Mouse (Mus musculus) regulatory T cell (primary cell): ENCODE measurements around the gene Gm3752.
"Not testable (repeated sequence)": the region's sequence is repeated elsewhere in the genome, so short reads cannot be mapped to it uniquely, and the experiment has no call there.

Source experiments
- in situ Hi-C: fragments of 300-600 bp; cut with MboI, MseI; formaldehyde crosslinking; loops from one replicate; pipeline ENCODE4 v1.15.1; 2025; ENCODE audit warnings: high pct_unique_total_duplicates

Gene Gm3752

DNA sequence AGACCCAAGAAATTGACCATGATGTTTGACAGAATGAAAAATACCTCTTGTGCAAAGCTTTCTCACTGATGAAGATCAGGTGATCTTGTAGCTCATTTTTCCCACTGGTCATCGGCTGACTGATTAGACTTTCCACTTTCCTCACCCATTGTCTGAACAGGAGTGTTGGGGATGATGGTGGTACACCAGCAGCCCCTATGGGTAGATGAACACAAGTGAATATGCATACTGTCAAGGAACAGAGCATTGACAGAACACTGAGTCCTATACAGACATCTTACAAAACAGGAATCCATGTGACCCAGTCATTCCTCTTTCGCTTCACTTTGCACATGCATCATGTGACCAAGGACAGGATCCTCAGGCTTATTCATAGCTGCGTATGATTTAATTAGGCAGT, at the start of gene Gm3752:
Gene Gm3752 (minus strand): TSS at position 101 of the 400 bp plus-strand sequence.
- in situ Hi-C loops, result loop anchor here (25.0 kb wide), 1 partner anchor 1196 kb away; the partner anchor contains the start of gene Gm3411

- in situ Hi-C loops, result loop anchor here (25.0 kb wide), 1 partner anchor 1201 kb away; the partner anchor contains the start of gene Gm3411
Measured at GRCm38 (mm10) chr14:7488731-7489130, 5.2 kb upstream of the Gm3752 start.

GRCm38 (mm10) chr14:7450817-7451216, 32.7 kb downstream of the Gm3752 start, which contains the start of gene Gm3755:
Gene Gm3755, minus strand, starts transcription at chr14:7450917.
- in situ Hi-C loops, result loop anchor here (25.0 kb wide), 1 partner anchor 1064 kb away; the partner anchor contains the start of gene Gm16440

- in situ Hi-C loops, result not testable (repeated sequence)
Measured at GRCm38 (mm10) chr14:7422496-7422895, 61.1 kb downstream of the Gm3752 start.
